Mouse (Mus musculus) MEL (cell line): ENCODE results near the gene Ciz1.

Experiments used
- CTCF ChIP-seq, 3 experiments: IDR thresholded peaks in 2 of 3; conservative IDR thresholded peaks in 1 of 3; 2 replicates each; pipeline ENCODE4 v1.5.1; 2011 to 2012; ENCODE audit warnings: low read length in 3 of 3, low read depth in 2 of 3, mild to moderate bottlenecking in 2 of 3, improper control_type of control experiment in 1 of 3, inconsistent platforms in 1 of 3, mixed read lengths in 1 of 3, moderate library complexity in 1 of 3; ENCODE audit not compliant: control insufficient read depth in 1 of 3, insufficient read depth in 1 of 3, poor library complexity in 1 of 3, severe bottlenecking in 1 of 3
- GATA1 ChIP-seq: IDR thresholded peaks from 2 replicates; pipeline ENCODE4 v1.6.1; 2011; ENCODE audit warnings: low read depth, low read length, improper control_type of control experiment
- JUND ChIP-seq: IDR thresholded peaks from 2 replicates; pipeline ENCODE4 v1.6.1; 2011; ENCODE audit warnings: low read depth, mild to moderate bottlenecking, improper control_type of control experiment, low read length
- POLR2AphosphoS2 ChIP-seq: IDR thresholded peaks from 2 replicates; pipeline ENCODE4 v1.6.1; 2011; ENCODE audit warnings: low read length, improper control_type of control experiment
- SMC3 ChIP-seq: IDR thresholded peaks from 2 replicates; pipeline ENCODE4 v1.6.1; 2011; ENCODE audit warnings: low read depth, low read length, improper control_type of control experiment
- TCF12 ChIP-seq: IDR thresholded peaks from 2 replicates; pipeline ENCODE4 v1.6.1; 2014; ENCODE audit warnings: low read depth, mild to moderate bottlenecking, inconsistent platforms, low read length, improper control_type of control experiment, moderate library complexity
- USF2 ChIP-seq, 2 experiments: IDR thresholded peaks; 2 replicates each; pipeline ENCODE4 v1.6.1; 2011 to 2012; ENCODE audit warnings: improper control_type of control experiment in 2 of 2, low read length in 2 of 2, borderline replicate concordance in 1 of 2, inconsistent platforms in 1 of 2, low read depth in 1 of 2, mild to moderate bottlenecking in 1 of 2; ENCODE audit not compliant: insufficient read depth in 1 of 2

GRCm38 (mm10) chr2:32396695-32397094 is 44.6 kb downstream of the Ciz1 start:
- no peak for TF ChIP-seq JUND
- no peak for TF ChIP-seq POLR2AphosphoS2
- no peak for TF ChIP-seq GATA1
- no peak for TF ChIP-seq CTCF (IDR thresholded peaks at IDR 0.05 in 2 of 3, conservative IDR thresholded peaks at IDR 0.05 in 1 of 3; ENCODE audit: control insufficient read depth in 1 of 3, insufficient read depth in 1 of 3, low read depth in 2 of 3, low read length in 3 of 3, poor library complexity in 1 of 3, severe bottlenecking in 1 of 3)
- TF ChIP-seq TCF12 = no peak
- no peak for TF ChIP-seq SMC3
- no peak for TF ChIP-seq USF2 (IDR thresholded peaks at IDR 0.05; ENCODE audit: borderline replicate concordance in 1 of 2, insufficient read depth in 1 of 2, low read depth in 1 of 2, low read length in 2 of 2)
